Mouse (Mus musculus) small intestine, adult 10 weeks (tissue): ENCODE results near the gene Wfdc3. TPM values are rescaled to one million over a fixed set of nuclear protein-coding genes. Genes with fewer than 3 reads are reported as not detected.

ENCODE experiments used
- polyA plus RNA-seq: library from polyadenylated mRNA; stranded (reverse); fragments of 350-450 nt; fragmentation: Illumina TruSeq; extraction: RNeasy Lipid Tissue Mini Kit (QIAGEN cat#74804); gene quantifications from one replicate; pipeline ENCODE4 v1.2.3, GENCODE M21; 2014; ENCODE audit warnings: low replicate concordance

The Wfdc3 gene
- polyA plus RNA-seq = 0.71 TPM

DNA sequence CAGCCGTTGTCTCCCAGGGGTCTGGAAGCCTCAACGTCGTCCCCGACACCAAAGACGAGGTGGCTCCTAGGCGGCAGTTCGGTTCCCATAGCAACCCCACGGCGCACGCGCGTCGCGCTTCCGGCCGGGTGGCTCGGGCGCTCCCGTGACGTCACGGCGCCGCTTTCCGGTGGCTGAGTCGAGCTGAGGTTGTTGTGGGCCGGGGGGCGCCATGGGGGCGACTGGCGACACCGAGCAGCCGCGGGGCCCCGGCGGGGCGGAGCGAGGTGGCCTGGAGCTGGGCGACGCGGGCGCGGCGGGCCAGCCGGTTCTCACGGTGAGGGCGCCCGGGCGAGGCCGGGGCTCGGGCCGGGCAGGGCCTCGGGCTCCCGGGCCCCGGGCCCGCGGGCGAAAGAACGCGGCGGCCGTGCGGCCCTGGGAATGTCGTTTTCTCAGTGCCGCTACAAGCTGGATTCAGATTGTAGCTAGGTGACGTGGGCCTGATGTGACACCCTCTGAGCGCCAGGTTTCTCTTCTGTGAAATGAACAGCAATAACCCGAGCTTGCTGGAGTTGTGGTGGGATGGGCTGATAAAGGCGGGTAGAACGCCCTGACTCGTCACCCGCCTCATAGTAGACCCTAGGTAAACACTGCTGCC, at the start of gene Wfdc3, which contains the start of gene Dnttip1:
Gene Wfdc3 (minus strand): TSS at position 89 of the 637 bp plus-strand sequence.
Gene Dnttip1 (plus strand): TSS at position 141 of the 637 bp plus-strand sequence.

DNA sequence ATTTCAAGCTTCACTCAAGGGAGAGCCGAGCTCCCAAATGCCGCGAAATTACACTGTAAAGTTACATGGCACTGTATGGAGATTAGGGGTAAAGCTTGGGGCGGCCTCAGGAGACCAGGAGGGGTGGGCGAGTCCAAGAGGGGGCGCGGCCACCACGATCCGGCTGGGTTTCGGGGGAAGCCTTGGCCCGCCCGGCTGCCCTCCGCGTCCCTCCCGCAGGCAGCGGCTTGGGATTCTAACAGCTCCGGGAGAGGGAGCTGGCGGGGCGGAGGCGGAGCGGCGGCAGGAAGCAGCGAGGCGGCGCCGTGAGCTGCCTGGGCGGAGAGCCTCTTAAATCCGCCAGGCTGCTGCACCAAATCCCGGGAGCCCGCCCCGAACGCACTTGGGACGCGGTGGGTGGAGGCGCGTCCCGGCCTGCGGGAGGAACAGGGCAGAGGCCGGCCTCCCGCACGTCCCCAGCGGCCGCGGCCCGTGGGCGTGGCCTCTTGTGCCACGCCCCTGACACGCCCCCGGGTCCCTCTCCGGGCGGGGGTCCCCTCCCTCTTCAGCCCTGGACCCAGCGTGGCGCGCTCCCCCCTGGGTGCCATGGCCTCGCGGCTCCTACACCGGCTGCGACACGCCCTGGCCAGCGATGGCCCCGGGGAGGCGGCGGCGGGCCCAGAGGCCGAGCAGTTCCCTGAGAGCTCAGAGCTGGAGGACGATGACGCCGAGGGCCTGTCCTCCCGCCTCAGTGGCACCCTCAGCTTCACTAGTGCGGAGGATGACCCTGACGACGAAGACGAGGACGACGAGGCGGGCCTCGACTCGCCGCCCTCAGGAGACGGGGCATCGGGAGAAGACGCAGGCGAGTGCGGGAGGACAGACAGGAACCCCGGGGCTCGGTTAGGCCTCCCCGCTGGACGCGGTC, 40.0 kb upstream of the Wfdc3 start, which contains the start of gene Snx21:
Gene Snx21 (plus strand): TSS at position 343 of the 907 bp plus-strand sequence.

DNA sequence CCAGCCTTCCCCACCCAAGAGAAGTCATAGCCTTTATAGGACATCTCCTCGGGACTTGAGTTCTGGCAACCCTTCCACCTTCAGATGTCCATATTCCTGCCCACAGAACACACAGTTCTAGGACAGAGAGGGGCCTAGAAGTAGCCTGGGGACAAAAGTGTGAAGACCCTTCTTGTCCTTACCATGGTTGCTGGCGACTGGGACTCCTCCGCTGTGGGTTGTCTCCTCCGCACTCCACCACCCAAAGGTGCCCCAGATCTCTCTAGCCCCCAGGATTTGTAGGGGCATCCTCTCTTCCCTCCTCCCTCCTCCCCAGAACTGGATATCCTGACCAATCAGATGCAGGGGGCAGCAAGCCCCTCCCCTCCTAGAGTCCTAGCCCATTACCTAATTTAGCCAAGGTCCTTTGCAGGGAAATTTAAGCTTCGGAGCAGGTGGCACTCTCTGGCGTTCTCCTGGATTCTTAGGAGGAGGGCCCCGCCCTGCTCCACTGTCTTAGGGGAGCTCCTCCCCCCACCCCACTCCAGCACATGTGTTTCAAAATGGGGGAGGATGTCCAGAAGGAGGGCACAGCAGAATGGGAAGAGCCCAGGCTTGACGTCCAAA, 33.9 kb upstream of the Wfdc3 start, which contains the start of gene Tnnc2:
Gene Tnnc2 (minus strand): TSS at position 487 of the 606 bp plus-strand sequence.

DNA sequence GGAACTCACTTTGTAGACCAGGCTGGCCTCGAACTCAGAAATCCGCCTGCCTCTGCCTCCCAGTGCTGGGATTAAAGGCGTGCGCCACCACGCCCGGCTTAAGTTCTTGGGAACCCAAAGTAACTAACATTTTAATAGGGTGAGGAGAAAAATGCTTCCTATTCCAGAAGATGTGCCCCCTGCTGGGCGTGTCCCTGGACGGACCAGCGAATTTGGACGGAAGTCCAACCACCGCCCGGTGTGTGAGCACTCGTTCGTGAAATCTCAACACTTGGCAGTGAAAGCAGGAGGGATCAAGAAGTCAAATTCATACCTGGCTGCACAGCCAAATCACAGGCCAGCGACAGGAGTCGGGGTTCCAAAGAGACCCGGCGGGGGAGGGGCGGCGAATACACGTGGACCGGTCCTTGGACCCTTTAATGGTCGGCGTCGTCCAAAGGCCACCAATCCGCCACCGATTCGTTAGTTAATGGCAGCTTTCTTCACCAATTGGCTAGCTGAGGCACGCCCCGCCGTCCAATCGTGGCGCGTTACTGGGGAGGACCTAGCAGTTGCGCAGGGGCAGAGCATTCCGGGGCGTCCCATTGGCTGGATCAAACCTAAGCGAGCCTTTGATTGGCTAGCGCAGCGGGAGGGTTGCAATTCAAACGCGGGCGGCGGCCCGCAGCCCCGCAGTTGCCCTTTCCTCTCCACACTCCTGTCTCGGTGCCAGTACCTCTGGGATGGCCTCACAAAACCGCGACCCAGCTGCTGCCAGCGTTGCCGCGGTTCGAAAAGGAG, 23.7 kb upstream of the Wfdc3 start, which contains the start of gene Ube2c:
Gene Ube2c (plus strand): TSS at position 641 of the 780 bp plus-strand sequence.

DNA sequence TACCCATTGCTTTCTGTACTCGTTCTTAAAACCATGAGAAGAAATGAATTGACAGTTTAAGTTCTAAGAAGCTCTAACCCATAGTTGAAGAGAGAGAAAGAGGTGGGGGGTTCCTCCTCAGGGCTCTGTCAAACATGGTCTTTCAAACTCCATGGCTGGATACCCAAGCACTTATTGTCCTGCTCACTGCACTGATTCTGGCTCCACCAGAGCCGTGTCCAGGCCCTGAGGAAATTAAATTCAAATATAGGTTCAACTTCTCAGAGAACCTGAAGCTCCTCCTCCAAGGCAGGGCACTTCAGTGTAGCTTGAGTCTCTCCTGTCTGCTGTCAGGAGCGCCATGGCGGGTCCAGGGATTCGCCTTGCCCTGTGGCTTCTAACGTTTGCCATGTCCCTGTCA, 30.7 kb downstream of the Wfdc3 start, which contains the start of gene Spint5:
Gene Spint5 (plus strand): TSS at position 301 of the 400 bp plus-strand sequence.

DNA sequence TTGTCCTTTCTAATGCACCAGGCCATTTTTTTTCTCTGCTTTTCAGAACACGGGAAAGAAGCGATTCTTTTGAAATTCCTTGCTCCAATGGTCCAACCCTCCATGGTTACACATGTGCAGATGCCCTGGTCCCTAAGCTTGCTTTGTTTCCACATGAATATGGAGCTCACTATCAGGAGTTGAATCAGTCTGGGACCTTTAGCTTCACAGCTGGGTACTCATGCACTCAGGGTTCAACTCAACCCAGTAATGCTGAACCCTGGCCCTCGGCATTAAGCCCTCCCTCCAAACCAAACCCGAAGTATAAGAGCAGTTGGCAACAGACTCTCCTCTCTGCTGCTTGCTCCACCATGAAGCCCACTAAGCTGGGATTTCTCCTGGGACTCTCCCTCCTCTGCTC, 47.5 kb downstream of the Wfdc3 start, which contains the start of gene Spint4:
Gene Spint4 (plus strand): TSS at position 301 of the 400 bp plus-strand sequence.

DNA sequence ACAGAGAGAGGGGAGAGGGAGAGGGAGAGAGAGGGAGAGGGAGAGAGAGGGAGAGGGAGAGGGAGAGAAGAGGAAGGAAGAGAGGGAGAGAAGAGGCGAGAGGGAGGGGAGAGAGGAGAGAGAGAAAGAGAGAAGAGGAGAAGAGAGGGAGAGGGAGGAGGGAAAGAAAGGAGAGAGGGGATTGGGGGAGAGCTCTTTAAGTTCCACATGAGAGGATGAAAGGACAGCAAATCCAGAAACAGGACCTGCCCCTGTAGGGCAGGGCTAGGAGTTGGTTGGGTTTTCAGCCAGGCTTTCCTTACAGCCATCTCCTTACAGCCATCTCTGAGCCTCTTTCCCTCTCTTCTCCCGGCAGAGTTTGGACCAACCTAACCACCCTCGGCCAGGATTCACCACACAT, 60.9 kb downstream of the Wfdc3 start, which contains the start of gene Wfdc13:
Gene Wfdc13 (plus strand): TSS at position 301 of the 400 bp plus-strand sequence.

Other genes with a start within 250 kb of the Wfdc3 start
- 4.8 TPM for gene Pigt, start 248.4 kb downstream of the Wfdc3 start, polyA plus RNA-seq
- not detected for gene Wfdc2, start 183.5 kb downstream of the Wfdc3 start, polyA plus RNA-seq
- gene Spint3, start 172.5 kb downstream of the Wfdc3 start, polyA plus RNA-seq = not detected
- gene Wfdc6a, start 160.5 kb downstream of the Wfdc3 start, polyA plus RNA-seq = not detected
- gene Eppin, start 152.3 kb downstream of the Wfdc3 start, polyA plus RNA-seq = not detected
- gene Wfdc6b, start 132.4 kb downstream of the Wfdc3 start, polyA plus RNA-seq = not detected
- not detected for gene Wfdc8, start 132.3 kb downstream of the Wfdc3 start, polyA plus RNA-seq
- 1.9 TPM for gene Wfdc16, start 107.1 kb downstream of the Wfdc3 start, polyA plus RNA-seq
- not detected for gene Wfdc10, start 89.9 kb downstream of the Wfdc3 start, polyA plus RNA-seq
- gene Wfdc9, start 89.3 kb downstream of the Wfdc3 start, polyA plus RNA-seq = not detected
- gene Wfdc11, start 71.8 kb downstream of the Wfdc3 start, polyA plus RNA-seq = not detected
- not detected for gene Wfdc13, start 60.8 kb downstream of the Wfdc3 start, polyA plus RNA-seq
- not detected for gene Spint4, start 47.4 kb downstream of the Wfdc3 start, polyA plus RNA-seq
- gene Spint5, start 30.6 kb downstream of the Wfdc3 start, polyA plus RNA-seq = not detected
- gene Dnttip1, start 52 bp upstream of the Wfdc3 start, polyA plus RNA-seq = 3.3 TPM
- gene Ube2c, start 24.0 kb upstream of the Wfdc3 start, polyA plus RNA-seq = 13.1 TPM
- not detected for gene Tnnc2, start 34.0 kb upstream of the Wfdc3 start, polyA plus RNA-seq
- 1.2 TPM for gene Snx21, start 39.9 kb upstream of the Wfdc3 start, polyA plus RNA-seq
- 2.0 TPM for gene Acot8, start 59.0 kb upstream of the Wfdc3 start, polyA plus RNA-seq
- gene Zswim3, start 59.2 kb upstream of the Wfdc3 start, polyA plus RNA-seq = 1.6 TPM
- gene Zswim1, start 76.8 kb upstream of the Wfdc3 start, polyA plus RNA-seq = 1.1 TPM
- gene Spata25, start 82.6 kb upstream of the Wfdc3 start, polyA plus RNA-seq = not detected
- gene Ctsa, start 86.9 kb upstream of the Wfdc3 start, polyA plus RNA-seq = 26.4 TPM
- gene Neurl2, start 87.5 kb upstream of the Wfdc3 start, polyA plus RNA-seq = not detected
- 0.30 TPM for gene Pltp, start 111.8 kb upstream of the Wfdc3 start, polyA plus RNA-seq
- gene Pcif1, start 133.4 kb upstream of the Wfdc3 start, polyA plus RNA-seq = 3.1 TPM
- gene Zfp335, start 165.8 kb upstream of the Wfdc3 start, polyA plus RNA-seq = 0.15 TPM
- 12.7 TPM for gene Mmp9, start 194.8 kb upstream of the Wfdc3 start, polyA plus RNA-seq
- gene Slc12a5, start 214.9 kb upstream of the Wfdc3 start, polyA plus RNA-seq = not detected